Mouse (Mus musculus) heart, postnatal 0 days (tissue): Measurements from ENCODE around the gene Ptges3l.

ENCODE experiments used
- CTCF ChIP-seq: IDR thresholded peaks from 2 replicates; pipeline ENCODE4 v1.5.1; 2016; ENCODE audit warnings: antibody characterized with exemption, control low read depth, low read depth
- EP300 ChIP-seq: IDR thresholded peaks from 2 replicates; pipeline ENCODE4 v1.6.1; 2016; ENCODE audit warnings: antibody characterized with exemption, low read depth

DNA sequence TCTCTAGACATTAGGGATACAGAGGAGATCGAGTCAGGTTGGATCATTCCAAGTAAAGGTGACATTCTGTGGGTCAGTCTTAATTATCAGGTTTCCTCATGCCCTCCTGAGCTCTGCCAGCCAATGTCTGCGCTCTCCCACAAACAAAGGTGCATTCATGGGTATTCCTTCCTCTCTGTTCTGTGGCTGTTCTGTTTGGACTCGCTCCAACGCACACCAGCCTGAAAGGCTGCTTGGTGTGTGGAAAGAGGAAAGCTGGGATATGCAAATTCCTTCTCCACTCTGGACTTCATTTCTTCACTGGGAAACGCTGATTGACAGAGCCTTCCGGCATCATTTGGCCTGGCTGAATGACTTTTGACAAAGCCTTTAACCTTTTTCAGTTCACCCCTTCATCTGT is 29.6 kb upstream of the Ptges3l start:
- no peak for TF ChIP-seq EP300
- no peak for TF ChIP-seq CTCF
